Mouse (Mus musculus) cerebellum, adult 11-12 months (tissue): ENCODE data around the gene Washc3.

Source experiments
- DNase-seq: peaks from one replicate; pipeline ENCODE4 v3.0.0; 2022

Gene Washc3

DNA sequence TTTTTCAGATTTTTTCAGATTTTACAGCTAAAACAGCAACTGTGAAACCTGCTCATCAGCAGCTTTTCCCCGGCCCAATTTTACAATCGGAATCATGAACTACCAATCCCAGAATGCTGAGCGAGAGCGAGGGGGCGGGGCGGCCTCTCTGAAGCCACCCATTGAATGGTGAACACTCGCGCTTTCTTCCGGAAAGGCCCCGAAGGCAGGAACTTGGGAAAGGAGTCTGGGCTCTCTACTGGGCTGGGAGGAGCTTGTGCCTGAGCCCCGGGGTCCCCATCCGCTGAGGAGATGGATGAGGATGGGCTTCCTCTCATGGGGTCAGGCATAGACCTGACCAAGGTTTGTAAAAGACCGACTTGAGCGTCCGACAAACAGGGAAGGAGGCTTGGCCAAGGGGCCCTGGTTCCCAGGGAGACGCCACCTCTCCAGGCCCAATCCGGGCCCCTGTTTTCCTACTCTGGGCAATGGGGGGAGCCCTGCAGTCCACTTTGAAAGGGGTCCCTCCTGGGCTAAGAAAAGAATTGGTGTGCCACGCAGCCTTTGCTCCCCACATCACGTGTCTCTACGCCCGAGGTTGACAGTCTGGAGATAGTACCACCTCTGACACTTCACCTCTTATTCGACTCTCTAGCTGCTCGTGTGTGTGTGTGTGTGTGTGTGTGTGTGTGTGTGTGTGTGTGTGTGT lies at the start of gene Washc3:
Gene Washc3, plus strand, starts transcription at position 143 of the 688 bp plus-strand sequence.
- peak; percentile 87 for DNase-seq

DNA sequence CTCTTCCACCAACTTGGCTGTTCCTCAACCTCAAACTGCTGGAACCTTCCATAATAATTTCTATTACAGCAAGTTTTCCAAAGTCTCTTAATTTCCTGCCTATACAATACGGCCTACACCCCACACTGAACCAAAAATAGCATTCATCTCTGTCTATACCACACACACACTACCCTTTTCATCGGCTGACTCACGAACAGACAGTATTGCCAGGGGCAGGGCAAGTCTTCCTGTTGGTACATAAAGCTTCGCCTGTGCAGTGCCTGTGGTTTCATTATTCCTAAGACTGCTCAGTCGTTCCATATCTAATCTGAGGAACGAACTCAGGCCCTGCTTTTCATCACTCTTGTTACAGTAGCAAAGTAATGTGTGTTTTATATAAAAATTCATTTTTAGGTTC lies 49.2 kb upstream of the Washc3 start:
- no peak for DNase-seq

DNA sequence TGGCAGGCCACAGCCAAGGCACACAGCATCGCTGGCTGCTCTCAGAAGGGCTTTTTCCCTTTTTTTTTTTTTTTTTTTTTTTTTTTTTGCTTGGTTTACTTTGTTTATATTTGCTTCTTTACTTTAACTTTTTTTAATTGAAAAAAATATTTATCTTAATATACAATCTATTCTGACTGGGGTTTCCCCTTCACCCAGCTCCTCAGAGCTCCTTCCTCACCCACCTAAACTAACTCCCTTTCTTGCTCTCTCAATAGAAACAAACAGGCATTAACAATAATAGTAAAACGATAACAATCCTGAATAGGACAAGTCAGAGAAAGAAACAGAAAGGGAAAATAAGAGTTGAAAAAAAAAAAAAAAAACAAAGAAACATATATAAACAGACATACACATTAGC lies 38.8 kb upstream of the Washc3 start:
- no peak for DNase-seq

DNA sequence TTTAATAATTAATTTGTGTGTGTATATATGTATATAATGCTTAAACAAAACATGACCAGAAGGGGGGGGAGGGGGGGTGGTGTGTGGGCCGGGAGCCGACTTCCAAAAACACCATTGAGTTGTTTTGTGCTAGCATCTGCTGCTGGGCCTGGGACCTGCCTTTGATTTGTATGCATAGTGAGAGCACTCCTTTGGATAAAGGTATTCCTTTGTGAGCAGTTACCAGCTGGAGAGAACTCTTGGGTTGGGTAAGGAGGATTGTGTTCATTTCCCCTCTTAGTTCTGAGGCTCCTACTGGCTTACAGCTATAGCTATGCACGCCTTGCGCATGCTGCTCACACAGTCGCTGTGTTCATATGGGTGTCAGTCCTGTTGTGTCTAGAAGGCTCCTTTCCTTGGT lies 38.2 kb upstream of the Washc3 start:
- DNase-seq: no peak

DNA sequence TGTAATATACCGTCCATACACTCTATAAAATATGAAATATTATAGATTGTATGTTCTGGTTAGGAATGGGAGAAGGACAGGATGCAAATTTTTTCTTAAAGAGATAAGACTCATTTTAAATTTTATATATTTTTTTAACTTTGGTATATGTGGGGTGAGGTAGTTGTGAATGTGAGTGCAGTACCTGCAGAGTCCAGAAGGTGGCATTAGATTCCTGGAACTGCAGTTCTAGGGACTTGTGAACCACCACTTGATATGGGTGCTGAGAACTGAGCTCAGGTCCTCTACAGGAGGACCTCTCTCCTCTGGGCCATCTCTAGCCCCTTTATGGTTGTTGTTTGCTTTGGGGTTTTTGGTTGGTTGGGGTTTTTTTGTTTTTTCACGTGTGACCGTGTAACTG lies 34.7 kb upstream of the Washc3 start:
- DNase-seq: no peak

DNA sequence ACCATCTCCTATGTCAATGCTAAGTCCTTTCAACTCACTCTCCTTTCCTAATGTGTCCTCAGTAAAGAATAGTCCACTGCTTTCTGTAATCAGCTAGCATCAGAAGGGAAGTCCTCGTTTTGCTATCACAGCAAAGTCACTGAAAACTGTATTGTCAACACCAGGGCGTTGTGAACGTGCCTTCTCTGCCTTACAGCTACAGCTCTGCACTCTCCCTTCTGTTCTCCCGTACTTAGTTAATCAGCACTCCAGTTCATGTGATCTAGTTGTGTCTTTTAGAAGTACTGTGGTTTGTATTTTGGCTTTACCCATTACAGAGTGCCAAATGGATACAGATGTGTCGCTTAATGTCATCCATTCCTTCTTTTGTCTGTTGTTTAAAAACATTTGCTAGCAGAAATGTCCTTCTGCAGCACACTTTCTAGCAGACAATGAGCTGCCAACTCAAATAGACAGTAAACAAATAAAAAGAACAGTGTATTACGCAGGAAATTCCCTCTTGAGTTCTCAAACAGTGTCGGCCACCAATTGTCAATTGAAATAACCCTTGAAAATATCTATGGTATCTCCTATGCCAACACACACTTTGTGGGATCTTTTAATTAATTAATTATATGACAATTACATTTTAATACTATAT lies 33.3 kb upstream of the Washc3 start:
- no peak for DNase-seq

DNA sequence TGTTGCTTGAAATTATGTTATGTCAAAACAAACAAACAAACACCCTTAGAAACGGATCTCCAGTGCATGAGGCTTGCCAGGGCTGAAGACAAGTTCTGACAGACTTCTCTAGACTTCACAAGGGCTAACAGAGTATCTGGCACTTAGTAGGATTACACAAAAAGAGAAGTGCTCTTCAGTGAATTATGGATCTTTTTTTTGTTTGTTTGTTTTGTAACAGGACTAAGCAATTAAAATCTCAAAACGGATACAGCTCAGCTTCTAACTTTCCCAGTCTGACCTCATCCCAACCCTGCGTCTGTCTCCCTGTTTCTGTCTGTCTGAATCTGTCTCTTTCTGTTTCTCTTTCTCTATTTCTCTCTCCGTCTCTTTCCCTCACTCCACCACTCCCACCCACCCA lies 352 bp upstream of the Washc3 start:
- DNase-seq: no peak

DNA sequence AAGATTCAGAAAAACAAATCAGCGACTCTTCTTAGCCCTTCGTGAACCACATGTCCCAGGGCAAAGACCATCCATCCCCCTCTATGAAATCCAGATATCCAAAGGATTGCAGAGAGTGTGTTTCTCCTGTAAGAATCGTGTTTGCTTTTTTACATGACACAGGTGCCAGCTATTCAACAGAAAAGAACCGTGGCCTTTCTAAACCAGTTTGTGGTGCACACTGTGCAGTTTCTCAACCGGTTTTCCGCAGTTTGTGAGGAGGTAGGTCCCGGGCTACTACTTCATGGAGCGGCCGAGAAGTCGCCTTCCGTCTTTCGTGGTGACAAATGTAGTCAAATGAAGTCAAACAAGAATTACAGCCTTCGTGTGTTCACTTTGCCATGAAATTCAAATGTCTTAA lies 757 bp downstream of the Washc3 start:
- no peak for DNase-seq

DNA sequence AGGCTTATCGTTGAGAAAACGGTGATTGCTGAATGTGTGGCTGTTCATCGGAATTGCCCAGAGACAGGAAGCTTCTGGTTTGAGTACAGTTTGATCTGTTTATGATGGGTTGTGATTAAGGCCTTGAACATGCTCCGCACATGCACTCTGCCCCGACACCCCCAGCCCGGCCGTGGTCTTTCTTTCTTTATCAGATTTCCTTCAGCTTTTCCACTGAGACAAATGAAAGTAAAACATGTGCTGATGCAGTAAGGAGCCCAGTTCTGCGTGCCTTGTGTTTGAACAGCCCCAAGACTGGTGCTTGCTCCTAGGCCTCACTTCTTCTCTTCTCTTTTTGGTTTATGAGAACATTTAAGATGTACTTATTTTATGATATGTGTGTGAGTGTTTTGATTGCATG lies 1.7 kb downstream of the Washc3 start:
- no peak for DNase-seq

DNA sequence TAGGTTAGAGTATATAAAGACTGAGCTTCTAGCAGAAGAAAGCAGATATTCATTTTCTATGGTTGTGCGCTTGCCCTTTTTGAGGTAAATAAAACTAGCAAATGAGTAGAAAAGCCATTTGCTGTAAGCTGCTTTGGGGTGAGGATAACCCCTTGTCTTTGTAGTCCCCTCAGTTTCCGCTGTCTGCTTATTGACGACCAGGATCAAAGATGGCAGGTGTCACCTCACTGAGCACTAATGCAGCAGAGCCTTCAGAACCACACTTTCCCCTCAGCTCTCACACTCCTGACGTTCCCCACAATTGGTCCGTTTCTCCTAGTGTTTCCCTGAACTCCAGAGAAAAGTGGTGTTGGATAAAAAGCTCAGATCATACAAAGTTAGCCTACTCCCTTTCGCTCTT lies 2.3 kb downstream of the Washc3 start:
- DNase-seq: no peak

DNA sequence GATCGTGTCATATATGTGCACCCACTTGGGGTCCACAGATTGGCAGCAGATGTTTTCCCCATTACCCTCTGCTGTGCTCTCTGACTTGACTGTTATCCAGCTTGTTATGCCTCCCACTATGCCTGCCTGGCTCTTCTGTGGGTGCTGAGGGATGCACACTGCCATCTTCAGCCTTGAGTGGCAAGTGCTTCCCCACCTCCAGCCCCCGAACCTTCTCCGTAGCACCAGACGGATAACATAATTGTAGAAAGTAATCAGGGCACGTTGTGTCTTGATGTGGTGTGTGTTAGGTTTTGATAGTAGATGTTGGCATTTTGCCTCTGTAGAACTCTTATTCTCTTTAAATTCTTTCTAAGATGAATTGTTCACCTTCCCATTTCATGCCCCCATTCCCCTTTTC lies 11.8 kb downstream of the Washc3 start:
- no peak for DNase-seq

DNA sequence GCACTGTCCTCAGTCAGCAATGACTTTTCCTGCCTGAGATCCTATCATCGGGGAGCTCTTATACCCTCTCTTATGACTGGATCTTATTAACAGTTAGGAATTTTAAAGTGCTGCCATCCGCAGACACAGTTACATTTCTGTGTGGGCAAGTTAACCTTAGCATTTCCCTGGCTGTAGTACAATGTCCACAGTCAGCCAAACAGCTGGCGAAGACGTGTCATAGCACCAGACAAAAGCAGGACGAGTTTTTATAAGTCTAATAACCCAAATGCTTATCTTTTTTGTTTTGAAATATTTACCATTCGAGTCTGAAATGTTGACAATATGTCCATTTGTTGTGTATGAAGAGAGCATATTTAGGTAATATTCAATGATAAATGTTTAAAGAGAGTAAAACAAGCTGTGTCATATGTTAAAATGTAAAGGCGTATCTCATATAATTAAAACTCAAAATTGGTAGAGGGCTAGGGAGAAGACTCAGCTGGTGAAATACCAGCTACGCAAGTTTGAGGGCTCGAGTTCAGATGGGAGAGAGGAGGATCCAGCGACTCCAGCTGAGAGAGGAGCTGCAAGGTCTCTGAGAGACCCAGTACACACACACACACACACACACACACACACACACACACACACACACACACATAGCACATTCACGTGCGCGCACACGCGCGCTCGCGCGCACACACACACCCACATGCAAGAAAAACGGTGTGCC lies 14.1 kb downstream of the Washc3 start:
- no peak for DNase-seq

DNA sequence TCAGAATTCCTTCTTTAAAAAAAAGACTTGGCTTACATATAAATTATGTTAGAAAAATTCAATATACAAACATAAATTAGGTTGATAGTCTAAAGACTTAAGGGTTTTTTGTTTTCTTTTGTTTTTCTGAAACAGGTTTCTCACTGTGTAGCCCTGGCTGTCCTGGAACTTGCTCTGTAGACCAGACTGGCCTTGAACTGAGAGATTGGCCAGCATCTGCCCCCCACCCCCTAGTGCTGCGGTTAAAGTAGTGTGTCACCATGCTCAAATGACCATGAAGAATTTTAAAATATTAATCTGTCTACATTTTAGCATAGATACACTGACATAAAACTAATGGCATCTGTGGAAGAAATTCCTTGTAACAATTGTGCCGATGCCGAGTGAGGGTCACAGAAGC lies 17.3 kb downstream of the Washc3 start:
- DNase-seq: no peak

DNA sequence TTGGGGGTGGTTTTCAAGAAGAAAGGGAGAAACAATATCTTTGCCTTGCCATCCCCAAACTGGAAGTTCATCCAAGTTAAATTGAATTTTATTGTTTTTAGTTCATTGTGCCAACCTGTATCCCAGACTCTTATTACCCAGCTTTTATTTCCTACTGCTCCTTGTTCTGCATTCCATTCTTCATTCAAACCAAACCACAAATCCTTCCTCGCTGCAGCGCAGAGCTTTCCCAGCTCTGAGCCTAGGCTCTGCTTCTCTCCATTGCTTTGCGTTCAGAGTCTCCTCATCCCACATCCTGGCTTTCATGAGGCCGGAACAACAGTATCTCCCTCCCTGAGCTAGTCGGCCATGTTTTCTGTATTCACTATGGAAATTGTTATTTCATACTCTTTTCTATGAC lies 20.8 kb downstream of the Washc3 start:
- DNase-seq: no peak

DNA sequence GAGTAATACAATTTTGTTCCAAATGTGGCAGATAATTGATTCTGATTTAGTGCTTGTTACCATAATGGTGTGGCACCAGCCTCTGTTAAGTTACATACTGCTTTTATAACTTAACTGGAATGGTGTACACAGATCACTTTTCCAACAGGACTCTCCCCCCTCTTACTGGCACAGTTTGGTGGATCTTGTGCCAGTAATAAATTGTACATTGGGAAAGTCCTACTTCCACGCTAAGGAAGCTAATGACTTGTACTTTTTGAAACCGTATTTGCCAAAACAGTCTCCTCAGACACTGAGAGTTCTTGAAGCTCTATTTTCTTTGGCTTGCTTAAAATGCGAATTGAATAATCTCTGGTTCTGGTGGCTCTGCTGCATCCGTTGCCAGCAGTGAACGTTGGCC lies 24.5 kb downstream of the Washc3 start:
- no peak for DNase-seq

DNA sequence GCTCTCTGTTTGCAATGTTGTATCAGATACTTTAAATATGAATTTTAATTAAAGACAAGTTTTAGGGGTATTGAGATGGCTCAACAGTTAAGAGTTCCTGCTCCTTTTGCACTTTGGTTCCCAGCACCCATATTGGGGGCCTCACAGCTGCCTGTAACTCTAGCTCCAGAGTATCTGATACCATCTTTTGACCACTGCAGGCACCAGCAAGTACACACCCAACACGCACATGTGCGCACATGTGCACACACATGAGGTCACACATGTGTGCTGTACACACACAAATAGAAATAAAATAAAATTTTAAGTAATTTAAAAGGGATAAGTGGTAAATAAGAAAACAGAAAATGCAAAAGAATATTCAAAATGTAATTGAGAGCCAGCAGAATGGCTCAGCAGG lies 27.1 kb downstream of the Washc3 start:
- no peak for DNase-seq

DNA sequence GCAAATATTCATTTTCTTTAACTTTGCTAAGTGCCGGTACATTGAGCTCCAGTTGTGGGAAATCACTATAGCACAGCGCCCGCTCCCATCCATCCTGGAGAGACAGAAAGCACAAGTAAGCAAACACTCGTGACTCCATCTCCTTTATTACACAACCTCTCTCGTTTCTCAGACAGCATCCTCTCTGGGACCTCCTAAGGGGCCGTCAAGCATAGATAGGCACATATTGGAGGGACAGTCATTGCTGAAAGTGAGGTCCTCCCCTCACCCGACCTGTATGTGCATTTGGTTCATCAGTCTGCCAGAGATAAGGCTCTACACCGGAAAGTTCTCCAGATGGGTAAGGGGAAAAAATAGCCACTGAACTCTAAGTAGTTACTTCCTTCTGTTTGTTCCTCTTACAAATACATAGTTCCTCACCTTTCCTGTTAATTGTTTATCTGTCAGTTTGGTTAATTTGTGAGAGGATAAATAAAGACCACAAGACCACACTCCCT lies 27.7 kb downstream of the Washc3 start:
- no peak for DNase-seq

DNA sequence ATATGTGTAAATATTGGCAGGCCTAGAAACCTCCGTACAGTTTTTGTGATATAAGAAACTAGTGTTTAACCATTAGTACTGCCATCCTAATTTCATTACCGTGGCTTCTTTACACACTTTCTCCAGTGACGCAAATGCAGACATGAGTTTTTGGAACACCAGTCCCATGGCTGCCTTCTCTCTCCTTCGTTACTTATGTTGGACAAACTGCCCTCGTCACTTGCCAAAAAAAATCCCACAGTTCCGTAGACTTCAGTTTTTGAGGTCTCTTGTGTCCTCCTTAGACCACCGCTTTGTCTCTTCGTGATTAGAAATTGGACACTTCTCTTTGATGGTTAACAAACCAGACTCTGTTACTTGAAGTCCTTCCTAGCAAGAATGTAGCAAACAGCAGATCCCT lies 30.8 kb downstream of the Washc3 start:
- DNase-seq: no peak

DNA sequence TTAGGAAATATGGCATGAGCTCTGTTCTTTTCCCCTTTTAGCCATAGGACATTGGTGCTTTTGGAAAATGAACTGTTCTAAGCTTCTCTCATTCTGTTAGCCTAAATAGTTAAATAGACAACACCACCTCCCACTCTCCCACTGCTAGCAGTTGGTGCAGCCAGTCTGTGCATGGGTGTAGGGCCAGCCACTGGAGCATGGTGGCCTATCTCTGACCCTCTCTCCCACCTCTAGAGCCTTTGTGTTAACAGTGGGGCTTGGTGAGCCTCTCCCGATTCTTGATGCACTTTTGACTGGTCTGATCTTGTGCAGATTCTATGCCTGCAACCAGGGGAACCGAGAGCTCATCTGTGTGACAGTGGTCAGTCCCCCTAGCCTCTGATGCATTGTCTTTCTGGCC lies 31.9 kb downstream of the Washc3 start:
- no peak for DNase-seq

DNA sequence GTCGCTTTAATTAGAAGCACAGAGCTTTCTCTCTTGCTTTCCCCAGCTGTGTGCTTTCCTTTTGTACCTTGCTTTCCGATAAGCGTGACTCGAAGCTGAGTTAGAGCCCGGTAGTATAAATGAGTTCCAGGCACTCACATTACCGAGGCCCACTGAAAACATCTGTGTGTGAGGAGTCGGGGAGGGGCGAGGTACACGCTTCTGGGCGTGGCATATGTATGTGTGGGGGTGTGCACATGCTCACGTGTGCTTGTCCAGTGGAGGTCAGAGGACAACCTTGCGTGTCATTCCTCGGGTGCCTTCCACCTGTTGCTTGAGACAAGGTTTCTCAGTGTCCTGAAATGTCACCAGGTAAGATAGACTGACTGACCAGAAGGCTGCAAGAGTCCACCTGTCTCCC lies 43.8 kb downstream of the Washc3 start:
- no peak for DNase-seq

DNA sequence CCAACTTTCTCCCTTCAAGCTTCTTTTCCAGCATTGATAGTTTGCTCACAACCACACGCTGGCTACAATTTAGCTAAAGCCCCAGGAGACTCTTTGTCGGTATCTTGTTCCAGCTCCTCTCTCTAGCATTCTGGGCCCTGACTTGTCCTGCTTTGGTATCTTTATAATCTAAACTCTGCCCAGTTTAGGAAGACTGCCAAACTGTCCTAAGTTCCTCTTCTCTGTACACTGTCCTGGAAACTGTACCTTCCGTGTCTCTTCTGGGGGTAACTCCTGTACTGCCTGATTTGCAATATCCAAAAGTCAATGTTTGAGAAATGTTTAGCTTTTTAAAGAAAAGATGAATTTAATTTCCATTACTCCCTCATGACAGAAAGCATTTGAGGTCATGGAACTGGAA lies 49.4 kb downstream of the Washc3 start:
- no peak for DNase-seq

DNA sequence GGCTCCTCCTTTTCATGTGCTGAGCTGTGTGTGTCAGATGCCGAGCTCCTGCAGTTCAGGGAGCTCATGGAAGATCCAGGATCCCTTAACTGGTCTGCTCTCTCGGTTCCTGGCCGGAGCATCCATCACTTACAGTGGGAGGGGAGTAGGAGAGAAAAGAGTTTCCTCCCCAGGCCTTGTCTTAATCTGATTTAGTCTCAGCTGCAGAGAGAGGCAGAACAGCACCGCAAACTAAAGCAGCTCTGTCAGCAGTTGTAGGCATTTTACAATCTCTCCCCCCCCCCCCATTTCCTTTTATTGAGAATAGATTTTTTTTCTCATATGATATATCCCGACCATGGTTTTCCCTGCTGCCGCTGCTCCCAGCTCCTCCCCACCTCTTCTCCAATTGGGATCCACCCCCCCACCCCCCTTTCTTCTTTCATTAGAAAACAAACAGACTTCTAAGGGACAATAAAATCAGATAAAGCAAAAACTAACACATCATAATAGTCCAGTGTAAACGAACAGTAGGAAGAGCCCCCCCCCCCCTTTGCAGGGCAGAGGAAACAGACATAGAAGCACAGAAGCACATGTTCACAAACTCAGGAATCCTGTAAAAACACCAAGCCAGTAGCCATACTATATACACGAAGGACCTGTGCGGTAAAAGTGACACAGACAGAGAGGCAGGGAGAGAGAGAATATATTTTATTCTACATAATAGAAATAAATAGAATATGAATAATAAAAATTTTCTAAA lies 51.4 kb downstream of the Washc3 start:
- no peak for DNase-seq

DNA sequence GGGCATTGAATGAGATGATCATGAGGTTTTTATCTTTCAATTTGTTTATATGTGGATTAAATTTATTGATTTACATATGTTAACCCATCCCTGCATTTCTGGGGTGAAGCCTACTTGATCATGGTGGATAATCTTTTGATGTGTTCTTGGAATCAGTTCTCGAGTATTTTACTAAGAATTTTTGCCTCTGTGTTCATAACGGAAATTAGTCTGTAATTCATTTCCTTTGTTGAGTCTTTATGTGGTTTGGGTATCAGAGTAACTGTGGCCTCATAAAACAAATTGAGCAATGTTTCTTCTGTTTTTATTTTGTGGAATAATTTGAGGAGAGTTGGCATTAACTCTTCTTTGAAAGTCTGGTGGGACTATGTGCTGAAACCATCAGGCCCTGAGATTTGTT lies 54.7 kb downstream of the Washc3 start:
- DNase-seq: no peak

DNA sequence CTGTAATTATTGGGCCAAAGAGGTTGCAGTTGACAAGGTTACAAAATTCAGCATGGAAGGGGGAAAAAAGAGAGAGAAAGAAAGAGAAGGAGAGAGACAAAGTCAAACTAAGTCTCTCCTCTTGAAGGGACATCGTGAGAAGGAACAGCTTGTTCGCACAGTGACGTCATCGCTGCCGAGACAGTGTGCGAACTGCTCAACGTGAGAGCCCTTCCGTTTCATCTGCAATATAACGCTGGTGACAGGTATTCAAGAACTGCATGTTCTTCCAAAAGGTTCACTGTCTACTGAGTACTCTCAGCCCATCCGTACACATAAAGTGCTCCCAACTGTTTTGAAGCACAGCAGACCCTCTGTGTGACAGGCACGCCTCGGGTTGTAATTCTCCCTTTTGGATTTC lies 59.4 kb downstream of the Washc3 start:
- no peak for DNase-seq
